14 mouse cellular contexts compared by ENCODE assay signal in genomic region chr9:115038215-115038614, GRCm38 (mm10). TPM values are rescaled to one million over a fixed set of nuclear protein-coding genes. Genes with fewer than 3 reads are reported as not detected.
DNase-seq lines count a peak whose midpoint lies in the region; ATAC-seq lines count a peak whose summit lies in the region.
"Had no signal": no experiment of that assay in that cellular context is flagged by ENCODE, and none has a peak within 500 bp of the region (broad histone marks: within the 10 kb centered on the region; RNA-seq: fewer than 3 reads in every experiment).

No protein-coding gene starts in this region.

- H3K4me3 ChIP-seq in forebrain, embryonic 11.5 days (ENCODE audit: low read depth, low read length) = no peak overlapping the region
- no peak overlapping the region for H3K4me3 ChIP-seq in midbrain, embryonic 12.5 days
- H3K4me3 ChIP-seq in liver, embryonic 11.5 days (ENCODE audit: low read depth, low read length) = no peak overlapping the region
- H3K4me3 ChIP-seq: heart, embryonic 12.5 days; liver, embryonic 15.5 days had no signal

- H3K4me2 ChIP-seq in forebrain, embryonic 11.5 days (ENCODE audit: low read depth, low read length, severe bottlenecking) = 0 out of 2 replicates have a peak overlapping the region, but pooled peaks have one; percentile 1
- H3K4me2 ChIP-seq in midbrain, embryonic 12.5 days (replicated peaks) = no peak overlapping the region; the same call in 1 of the 2 replicates
- H3K4me2 ChIP-seq in liver, embryonic 11.5 days = no peak overlapping the region
- H3K4me2 ChIP-seq: heart, embryonic 12.5 days; liver, embryonic 15.5 days had no signal

- no peak overlapping the region for H3K9ac ChIP-seq in forebrain, embryonic 11.5 days (ENCODE audit: low read length)
- no peak overlapping the region for H3K9ac ChIP-seq in midbrain, embryonic 12.5 days (replicated peaks)
- H3K9ac ChIP-seq in liver, embryonic 11.5 days (ENCODE audit: low read depth, low read length) = no peak overlapping the region
- H3K9ac ChIP-seq: heart, embryonic 12.5 days; liver, embryonic 15.5 days had no signal

- H3K4me1 ChIP-seq in forebrain, embryonic 11.5 days (replicated peaks; ENCODE audit: control insufficient read depth, insufficient read depth, low read length) = peaks cover 13% of the 10 kb centered on the region
- H3K4me1 ChIP-seq in midbrain, embryonic 12.5 days = peaks cover 26% of the 10 kb centered on the region
- H3K4me1 ChIP-seq in liver, embryonic 11.5 days (replicated peaks; ENCODE audit: control insufficient read depth, insufficient read depth, low read length) = no peaks in the 10 kb centered on the region
- H3K4me1 ChIP-seq: liver, embryonic 15.5 days had no signal

- peak overlapping the region; percentile 25; the same call in 1 of the 2 replicates for H3K27ac ChIP-seq in forebrain, embryonic 11.5 days (ENCODE audit: low read depth, low read length)
- H3K27ac ChIP-seq in midbrain, embryonic 12.5 days (replicated peaks) = peak overlapping the region; percentile 42; the same call in 1 of the 2 replicates
- H3K27ac ChIP-seq in liver, embryonic 11.5 days (ENCODE audit: low read depth, low read length) = no peak overlapping the region
- H3K27ac ChIP-seq: liver, embryonic 15.5 days had no signal

- H3K27me3 ChIP-seq in forebrain, embryonic 11.5 days (ENCODE audit: control insufficient read depth, insufficient read depth, low read length) = 0 out of 2 replicates have a peak, but pooled peaks cover 2% of the 10 kb centered on the region
- H3K27me3 ChIP-seq in midbrain, embryonic 12.5 days = peaks cover 16% of the 10 kb centered on the region
- H3K27me3 ChIP-seq in liver, embryonic 11.5 days (replicated peaks; ENCODE audit: control insufficient read depth, insufficient read depth, low read length) = no peaks in the 10 kb centered on the region
- H3K27me3 ChIP-seq: heart, embryonic 12.5 days; liver, embryonic 15.5 days had no signal

- DNase-seq in kidney, postnatal 10 days = peak; percentile 44
- DNase-seq in kidney, adult 11 months = no peak
- peak; percentile 69 for DNase-seq in Muller cell, postnatal 12 days (ENCODE audit: inconsistent ontology term)
- DNase-seq in forebrain, embryonic 11.5 days (ENCODE audit: low spot score) = peak; percentile 85
- no peak for DNase-seq in liver, embryonic 11.5 days (ENCODE audit: low spot score)
- no peak for DNase-seq in thymus, postnatal 10 days (ENCODE audit: low spot score in 2 of 2)
- DNase-seq: adrenal gland, adult 8-10 months; cerebellum, adult 2 months; thymus, postnatal 36 days had no signal

- ATAC-seq in forebrain, embryonic 11.5 days (replicated peaks; ENCODE audit: low FRiP score) = peak; percentile 87
- ATAC-seq in midbrain, embryonic 12.5 days (ENCODE audit: low FRiP score, low read depth) = peak; percentile 66
- ATAC-seq in liver, embryonic 11.5 days (replicated peaks; ENCODE audit: low FRiP score) = no peak
- ATAC-seq in granulocyte monocyte progenitor cell, adult 5-6 weeks (replicated peaks; ENCODE audit: poor library complexity, severe bottlenecking) = no peak

- no peaks in the 10 kb centered on the region for H3K36me3 ChIP-seq in forebrain, embryonic 11.5 days (ENCODE audit: control insufficient read depth, insufficient read depth, low read length)
- no peaks in the 10 kb centered on the region for H3K36me3 ChIP-seq in midbrain, embryonic 12.5 days
- no peaks in the 10 kb centered on the region for H3K36me3 ChIP-seq in liver, embryonic 11.5 days (ENCODE audit: control insufficient read depth, insufficient read depth, low read length)
- H3K36me3 ChIP-seq: heart, embryonic 12.5 days; liver, embryonic 15.5 days had no signal

- H3K9me3 ChIP-seq in forebrain, embryonic 11.5 days (ENCODE audit: control insufficient read depth, low read length) = no peaks in the 10 kb centered on the region
- no peaks in the 10 kb centered on the region for H3K9me3 ChIP-seq in midbrain, embryonic 12.5 days
- H3K9me3 ChIP-seq in liver, embryonic 11.5 days (ENCODE audit: control insufficient read depth, low read length) = no peaks in the 10 kb centered on the region
- H3K9me3 ChIP-seq: heart, embryonic 12.5 days; liver, embryonic 15.5 days had no signal

- 3% methylated on average over 14 of the region's 14 CpGs for WGBS in forebrain, embryonic 11.5 days
- 13% methylated on average over 14 of the region's 14 CpGs for WGBS in midbrain, embryonic 12.5 days
- WGBS in liver, embryonic 11.5 days = 52% methylated on average over 14 of the region's 14 CpGs

RNA-seq across cellular contexts. Expression of gene Rps27rt, which starts 55.7 kb away (rescaled TPM):
- 318 and 355 TPM in 2 replicates for polyA plus RNA-seq in forebrain, embryonic 11.5 days (2014; fragmentation: Nextera tagmentation; extraction: Ambion mirVana)
- 317 and 351 TPM in 2 replicates for polyA plus RNA-seq in midbrain, embryonic 12.5 days (2016; fragmentation: Nextera tagmentation; extraction: Ambion mirVana)
- polyA plus RNA-seq in liver, embryonic 11.5 days (2014; fragmentation: Nextera tagmentation; extraction: Ambion mirVana) = 358 and 423 TPM in 2 replicates
- 358 and 366 TPM in 2 replicates for total RNA-seq in granulocyte monocyte progenitor cell, adult 5-6 weeks (2014; fragmentation: Nextera tagmentation)
- total RNA-seq in granulocyte monocyte progenitor cell, adult 5-6 weeks (2017) = 177 and 225 TPM in 2 replicates

RNA-seq across cellular contexts. Expression of gene Osbpl10, which starts 59.8 kb away (rescaled TPM):
- 1.0 and 1.6 TPM in 2 replicates for polyA plus RNA-seq in forebrain, embryonic 11.5 days (2014; fragmentation: Nextera tagmentation; extraction: Ambion mirVana)
- 1.6 and 1.9 TPM in 2 replicates for polyA plus RNA-seq in midbrain, embryonic 12.5 days (2016; fragmentation: Nextera tagmentation; extraction: Ambion mirVana)
- polyA plus RNA-seq in liver, embryonic 11.5 days (2014; fragmentation: Nextera tagmentation; extraction: Ambion mirVana) = 0.66 and 0.69 TPM in 2 replicates
- total RNA-seq in granulocyte monocyte progenitor cell, adult 5-6 weeks (2014; fragmentation: Nextera tagmentation) = 0.45 TPM in 1 of 2 replicates, not detected in the other
- 0.13 and 0.21 TPM in 2 replicates for total RNA-seq in granulocyte monocyte progenitor cell, adult 5-6 weeks (2017)
- total RNA-seq: neutrophil, adult 5-6 weeks had no signal

Comparison
In these comparisons a context has a peak if more than half of its experiments do, and no peak if none do; other contexts are left out.
1. DNase-seq: peak in kidney, postnatal 10 days (single experiment), Muller cell, postnatal 12 days (single experiment) and forebrain, embryonic 11.5 days (single experiment); none in kidney, adult 11 months (single experiment), liver, embryonic 11.5 days (single experiment) and thymus, postnatal 10 days (0 of 2).
2. ATAC-seq: peak in forebrain, embryonic 11.5 days (single experiment) and midbrain, embryonic 12.5 days (single experiment); none in liver, embryonic 11.5 days (single experiment) and granulocyte monocyte progenitor cell, adult 5-6 weeks (single experiment).